Mouse (Mus musculus): ENCODE results near the gene Mrps14. TPM values are rescaled to one million over a fixed set of nuclear protein-coding genes. Genes with fewer than 3 reads are reported as not detected.

Gene Mrps14
- polyA plus RNA-seq, 1 experiment = 58.4 TPM

DNA sequence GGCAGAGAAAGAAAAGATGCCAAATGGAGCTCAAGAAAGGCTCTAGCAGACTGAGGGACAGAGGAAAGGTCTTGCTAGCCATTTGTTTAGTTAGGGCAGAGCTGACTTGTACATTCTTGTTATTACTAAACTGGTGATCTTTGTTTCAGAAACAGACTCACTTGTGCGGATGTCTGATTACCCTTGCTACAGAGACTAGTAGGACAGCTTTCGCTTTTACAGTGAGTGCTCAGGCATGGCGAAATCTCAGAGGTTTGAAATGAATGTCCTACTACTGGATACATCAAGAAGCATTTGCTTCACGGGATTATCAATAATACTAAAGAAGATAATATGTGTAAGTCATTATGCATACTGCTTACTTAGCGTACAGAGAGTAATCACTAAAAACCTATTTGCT is 49.7 kb downstream of the Mrps14 start:
- H3K4me1 ChIP-seq (ENCODE audit: control insufficient read depth, insufficient read depth, low read length) = no peaks in the 10 kb centered on the region
- H3K27ac ChIP-seq (ENCODE audit: insufficient read depth, low read length) = no peak overlapping the region
- H3K4me3 ChIP-seq (ENCODE audit: insufficient read depth, low read length) = no peak overlapping the region
- TF ChIP-seq POLR2A (IDR thresholded peaks at IDR 0.05; ENCODE audit: low read depth, low read length) (no peak), CTCF (IDR thresholded peaks at IDR 0.05; ENCODE audit: borderline replicate concordance, insufficient read depth, low read length) (no peak)

DNA sequence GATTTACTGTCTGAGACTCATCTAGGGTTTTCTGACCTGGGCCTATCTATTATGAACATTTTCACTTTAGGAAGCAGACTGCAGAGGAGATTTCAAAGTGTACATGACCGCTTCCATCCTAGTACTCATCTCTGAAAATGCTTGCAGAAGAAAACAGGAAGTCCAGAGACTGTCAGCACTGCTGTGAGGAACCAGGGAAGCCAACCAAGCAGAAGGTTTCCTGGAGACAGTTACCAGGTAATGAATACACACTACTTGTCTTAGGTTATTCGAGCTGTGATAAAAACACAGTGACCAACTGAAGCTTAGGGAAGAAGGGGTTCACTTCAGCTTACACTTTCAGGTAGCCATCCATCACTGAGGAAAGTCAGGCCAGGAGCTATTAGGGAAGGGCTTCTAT is 50.9 kb downstream of the Mrps14 start:
- Histone ChIP-seq H3K27ac (ENCODE audit: insufficient read depth, low read length) (no peak overlapping the region), H3K4me1 (ENCODE audit: control insufficient read depth, insufficient read depth, low read length) (no peaks in the 10 kb centered on the region), H3K4me3 (ENCODE audit: insufficient read depth, low read length) (no peak overlapping the region)
- no peak for TF ChIP-seq POLR2A (IDR thresholded peaks at IDR 0.05; ENCODE audit: low read depth, low read length)
- TF ChIP-seq CTCF (IDR thresholded peaks at IDR 0.05; ENCODE audit: borderline replicate concordance, insufficient read depth, low read length) = no peak

- Histone ChIP-seq H3K27ac (ENCODE audit: insufficient read depth, low read length) (no peak overlapping the region), H3K4me3 (ENCODE audit: insufficient read depth, low read length) (no peak overlapping the region), H3K4me1 (ENCODE audit: control insufficient read depth, insufficient read depth, low read length) (no peaks in the 10 kb centered on the region)
- no peak for TF ChIP-seq CTCF (IDR thresholded peaks at IDR 0.05; ENCODE audit: borderline replicate concordance, insufficient read depth, low read length)
- no peak for TF ChIP-seq POLR2A (IDR thresholded peaks at IDR 0.05; ENCODE audit: low read depth, low read length)
Observed at GRCm38 (mm10) chr1:160246844-160247243, 51.8 kb downstream of the Mrps14 start.

DNA sequence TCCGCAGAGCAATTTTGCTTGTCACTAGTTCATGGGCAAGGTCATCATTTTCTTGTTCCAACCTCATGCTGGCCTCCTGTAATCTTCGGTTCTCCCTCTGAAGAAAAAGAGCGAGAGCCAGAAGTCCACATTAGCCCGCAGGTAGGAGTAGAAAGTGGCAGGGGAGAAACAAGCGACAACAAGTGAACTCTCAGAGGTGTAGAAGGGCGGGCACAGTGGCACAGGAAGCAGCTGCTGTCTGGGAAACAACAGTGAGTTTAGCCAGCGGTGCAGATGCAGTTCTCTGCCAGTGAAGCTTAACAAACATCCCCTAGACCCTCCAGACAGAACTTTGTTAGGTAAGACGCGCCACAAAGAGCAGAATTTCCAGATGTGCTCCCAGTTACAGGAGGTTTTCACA is 52.5 kb downstream of the Mrps14 start:
- TF ChIP-seq POLR2A (IDR thresholded peaks at IDR 0.05; ENCODE audit: low read depth, low read length) (no peak), CTCF (IDR thresholded peaks at IDR 0.05; ENCODE audit: borderline replicate concordance, insufficient read depth, low read length) (no peak)
- H3K4me1 ChIP-seq (ENCODE audit: control insufficient read depth, insufficient read depth, low read length) = no peaks in the 10 kb centered on the region
- H3K4me3 ChIP-seq (ENCODE audit: insufficient read depth, low read length) = no peak overlapping the region
- no peak overlapping the region for H3K27ac ChIP-seq (ENCODE audit: insufficient read depth, low read length)

GRCm38 (mm10) chr1:160249786-160250185 is 54.8 kb downstream of the Mrps14 start:
- no peaks in the 10 kb centered on the region for H3K4me1 ChIP-seq (ENCODE audit: control insufficient read depth, insufficient read depth, low read length)
- H3K4me3 ChIP-seq (ENCODE audit: insufficient read depth, low read length) = no peak overlapping the region
- no peak for TF ChIP-seq POLR2A (IDR thresholded peaks at IDR 0.05; ENCODE audit: low read depth, low read length)
- no peak for TF ChIP-seq CTCF (IDR thresholded peaks at IDR 0.05; ENCODE audit: borderline replicate concordance, insufficient read depth, low read length)
- no peak overlapping the region for H3K27ac ChIP-seq (ENCODE audit: insufficient read depth, low read length)

GRCm38 (mm10) chr1:160250782-160251181 is 55.8 kb downstream of the Mrps14 start:
- no peaks in the 10 kb centered on the region for H3K4me1 ChIP-seq (ENCODE audit: control insufficient read depth, insufficient read depth, low read length)
- TF ChIP-seq CTCF (IDR thresholded peaks at IDR 0.05; ENCODE audit: borderline replicate concordance, insufficient read depth, low read length) (no peak), POLR2A (IDR thresholded peaks at IDR 0.05; ENCODE audit: low read depth, low read length) (no peak)
- H3K27ac ChIP-seq (ENCODE audit: insufficient read depth, low read length) = no peak overlapping the region
- no peak overlapping the region for H3K4me3 ChIP-seq (ENCODE audit: insufficient read depth, low read length)

DNA sequence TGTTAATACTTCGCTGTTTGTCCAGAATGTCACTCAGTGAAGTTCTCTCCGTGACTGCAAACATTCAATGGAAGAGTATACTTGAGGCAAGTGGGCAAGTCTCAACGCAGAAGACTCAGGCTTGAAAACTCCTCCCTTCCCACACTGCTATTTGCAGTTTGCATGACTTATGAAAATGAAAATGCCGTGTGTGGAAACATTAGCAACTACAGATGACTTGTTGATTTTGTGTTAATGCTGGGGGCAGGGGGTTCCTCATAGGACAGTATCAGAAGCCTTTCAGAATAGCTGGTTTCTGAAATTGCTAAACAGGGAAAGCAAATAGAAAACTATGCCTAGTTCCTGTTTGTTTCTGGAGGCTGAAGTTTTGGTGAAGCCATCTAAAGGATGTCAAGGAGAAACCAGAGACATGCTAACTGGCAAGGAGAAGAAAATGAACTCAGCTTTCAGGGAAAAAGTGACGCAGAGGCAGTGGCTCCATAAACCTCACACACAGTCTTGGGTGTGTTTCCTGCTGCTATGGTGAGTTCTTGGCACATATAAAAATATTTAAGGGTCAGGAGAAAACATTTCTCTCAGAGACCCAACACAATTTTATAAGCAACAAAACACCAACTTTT is 56.5 kb downstream of the Mrps14 start:
- no peak overlapping the region for H3K4me3 ChIP-seq (ENCODE audit: insufficient read depth, low read length)
- TF ChIP-seq CTCF (IDR thresholded peaks at IDR 0.05; ENCODE audit: borderline replicate concordance, insufficient read depth, low read length) (no peak), POLR2A (IDR thresholded peaks at IDR 0.05; ENCODE audit: low read depth, low read length) (no peak)
- no peaks in the 10 kb centered on the region for H3K4me1 ChIP-seq (ENCODE audit: control insufficient read depth, insufficient read depth, low read length)
- peak overlapping the region; percentile 73 for H3K27ac ChIP-seq (ENCODE audit: insufficient read depth, low read length)

Other genes starting within 250 kb of the Mrps14 start
- gene 4930523C07Rik, start 150.8 kb upstream of the Mrps14 start, polyA plus RNA-seq (2011; ENCODE audit: insufficient read length, low read depth, missing spikeins) = 7.8 and 10.4 TPM in 2 replicates
- gene Tnn, start 41.6 kb upstream of the Mrps14 start, polyA plus RNA-seq (2011; ENCODE audit: insufficient read length, low read depth, missing spikeins) = 23.8 and 79.4 TPM in 2 replicates
- 130 and 138 TPM in 2 replicates for gene Cacybp, start 17.7 kb downstream of the Mrps14 start, polyA plus RNA-seq (2011; ENCODE audit: insufficient read length, low read depth, missing spikeins)